Mouse (Mus musculus) cortical plate, adult 2 months (tissue): ENCODE results near the gene Coq5.

Experiments used
- CTCF ChIP-seq: fragments of 200-500 bp; IDR thresholded peaks from 2 replicates; pipeline ENCODE4 v1.5.1; 2011; ENCODE audit warnings: mild to moderate bottlenecking, control low read depth, low read length; ENCODE audit not compliant: insufficient read depth; ENCODE audit errors: extremely low read depth
- POLR2A ChIP-seq: fragments of 200-500 bp; IDR thresholded peaks from 2 replicates; pipeline ENCODE4 v1.6.1; 2011; ENCODE audit warnings: mild to moderate bottlenecking, low read length, control low read depth; ENCODE audit not compliant: insufficient read depth; ENCODE audit errors: extremely low read depth

DNA sequence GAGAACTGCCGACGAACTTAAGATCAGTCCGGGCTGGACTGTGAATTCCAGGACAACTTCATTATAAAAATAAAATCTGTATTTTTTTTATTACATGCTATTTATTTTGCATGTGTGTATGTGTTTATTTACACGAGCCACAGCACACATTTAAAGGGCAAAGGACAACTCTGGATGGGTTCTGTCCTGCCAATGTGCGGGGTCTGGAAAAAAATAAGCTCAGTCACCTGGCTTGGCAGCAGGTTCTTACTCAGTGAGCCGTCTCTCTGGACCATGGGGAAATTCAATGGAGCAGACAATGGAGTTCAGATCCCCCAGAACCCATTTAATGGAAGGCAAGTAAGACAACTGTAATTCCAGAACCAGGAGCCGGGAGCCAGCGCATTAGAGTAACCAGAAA is 18.3 kb upstream of the Coq5 start:
- TF ChIP-seq POLR2A (no peak), CTCF (no peak)
